Mouse (Mus musculus) gastrocnemius, adult 18-20 months (tissue): Measurements from ENCODE around the gene Plcb2. TPM values are rescaled to one million over a fixed set of nuclear protein-coding genes. Genes with fewer than 3 reads are reported as not detected.
A peak's percentile ranks its signal among the peaks of the same experiment; 100 is the strongest.

ENCODE experiments used
- DNase-seq: peaks from one replicate; pipeline ENCODE4 v3.0.0; 2021; ENCODE audit warnings: low spot score
- total RNA-seq, 2 experiments: library from RNA; stranded (reverse); gene quantifications; 2 replicates each; pipeline ENCODE4 v1.2.3; 2021

The Plcb2 gene
- total RNA-seq, 2 experiments from 2014 or later, result 0.12 to 0.23 TPM

DNA sequence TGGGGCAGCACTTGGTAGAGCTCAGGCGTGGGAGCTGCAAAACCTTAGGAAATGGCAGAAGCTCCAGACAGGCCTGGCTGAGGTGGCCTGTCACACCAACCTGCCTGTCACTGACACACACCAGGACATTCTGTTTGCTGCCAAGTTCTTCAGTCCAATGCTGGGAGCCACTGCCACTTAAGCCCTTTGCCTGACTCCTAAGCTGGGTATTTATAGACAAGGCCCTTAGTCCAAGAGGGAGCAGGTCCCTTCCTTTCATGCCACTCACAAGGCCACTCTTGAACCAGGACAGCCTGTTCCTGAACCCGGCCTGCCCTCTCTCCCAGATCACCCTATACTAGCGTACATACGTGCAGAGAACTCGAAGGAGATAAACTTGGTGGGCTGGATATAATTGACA, 11.6 kb downstream of the Plcb2 start:
- DNase-seq, result peak; percentile 59

DNA sequence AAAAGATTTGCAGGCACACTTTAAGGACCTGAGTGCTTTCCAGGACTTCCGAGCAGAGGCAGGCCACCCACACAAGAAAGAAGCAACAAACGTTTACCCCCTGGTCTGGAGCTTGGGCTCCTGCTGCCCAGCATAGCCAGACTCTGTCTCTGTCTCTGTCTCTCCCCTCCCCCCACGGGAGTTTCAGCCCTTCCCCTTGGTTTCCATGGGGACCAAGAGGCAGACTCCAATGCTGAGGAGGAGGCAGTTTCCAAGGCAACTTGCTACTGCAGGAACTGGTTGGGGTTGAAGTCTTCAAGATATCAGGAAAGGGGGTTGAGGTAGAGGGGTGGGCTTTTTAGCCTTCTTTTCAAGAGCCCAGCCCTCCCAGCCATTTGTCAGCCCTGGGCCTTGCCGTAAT, 14.0 kb downstream of the Plcb2 start:
- DNase-seq, result no peak

DNA sequence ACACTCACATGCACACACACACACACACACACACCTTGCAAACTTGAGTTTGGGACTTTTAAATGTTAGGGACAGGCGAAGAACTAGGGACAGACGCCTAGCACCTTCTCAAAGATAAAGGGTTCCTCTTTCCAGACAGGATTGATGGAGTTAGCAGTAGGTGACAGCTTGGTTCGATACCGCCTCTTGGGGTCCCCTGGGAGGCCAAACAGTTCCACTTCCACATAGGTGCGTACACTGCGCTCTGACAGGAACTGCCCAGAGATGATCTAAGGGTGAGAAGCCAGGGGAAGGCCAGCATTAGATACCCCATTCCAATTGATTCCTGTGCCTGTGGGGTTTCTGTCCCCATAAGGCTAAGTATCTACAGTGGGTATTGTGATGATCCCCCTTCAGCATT, 14.6 kb downstream of the Plcb2 start:
- DNase-seq, result no peak

DNA sequence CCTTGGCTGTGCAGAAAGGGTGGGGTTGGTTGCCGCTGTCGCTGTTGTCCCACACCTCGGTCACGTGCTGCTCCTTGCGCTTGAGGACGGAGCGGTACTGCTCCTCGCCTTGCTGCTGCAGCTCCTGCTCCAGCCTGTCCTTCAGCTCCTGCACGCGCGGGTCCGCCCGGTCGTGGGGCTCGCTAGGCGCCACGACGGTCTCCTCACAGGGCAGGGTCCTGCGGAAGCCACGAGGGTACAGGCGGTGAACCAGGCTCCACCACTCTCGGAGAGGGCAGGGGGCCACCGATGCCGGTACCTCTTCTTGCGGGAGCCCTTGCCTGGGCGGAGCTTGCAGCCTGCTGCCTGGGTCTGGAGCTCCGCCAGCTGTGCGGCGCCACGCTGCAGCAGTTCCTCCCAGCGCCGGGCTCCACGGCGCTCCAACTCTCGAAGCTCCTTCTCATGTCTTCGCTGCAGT, 17.2 kb downstream of the Plcb2 start:
- DNase-seq, result peak; percentile 22

DNA sequence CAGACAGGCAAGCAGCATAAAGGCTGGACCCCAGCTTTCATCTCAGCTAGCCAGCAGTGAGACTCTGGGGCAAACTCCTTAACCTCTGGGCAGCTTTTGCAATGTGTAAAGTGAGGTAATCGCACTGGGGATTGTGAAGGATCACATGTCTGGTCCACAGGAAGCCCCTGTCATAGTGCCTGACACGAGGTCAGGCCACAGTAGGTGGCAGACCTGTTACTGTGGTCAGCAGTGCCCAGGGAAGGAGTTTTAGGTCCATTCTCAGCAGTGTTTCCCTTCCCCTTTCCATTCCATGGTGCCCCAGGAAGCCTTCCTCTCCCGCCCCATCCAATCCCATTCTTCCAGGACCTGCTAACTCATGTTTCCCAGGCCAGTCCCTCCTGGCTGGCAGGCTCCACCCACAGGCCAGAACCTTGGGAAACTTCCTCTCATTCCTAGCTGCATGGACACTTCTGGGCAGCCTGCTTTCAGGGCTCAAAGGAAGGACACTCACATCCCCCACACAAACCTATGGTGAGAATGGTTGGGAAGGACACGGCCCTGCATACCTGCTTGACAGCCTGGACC, 18.5 kb downstream of the Plcb2 start:
- no peak for DNase-seq

DNA sequence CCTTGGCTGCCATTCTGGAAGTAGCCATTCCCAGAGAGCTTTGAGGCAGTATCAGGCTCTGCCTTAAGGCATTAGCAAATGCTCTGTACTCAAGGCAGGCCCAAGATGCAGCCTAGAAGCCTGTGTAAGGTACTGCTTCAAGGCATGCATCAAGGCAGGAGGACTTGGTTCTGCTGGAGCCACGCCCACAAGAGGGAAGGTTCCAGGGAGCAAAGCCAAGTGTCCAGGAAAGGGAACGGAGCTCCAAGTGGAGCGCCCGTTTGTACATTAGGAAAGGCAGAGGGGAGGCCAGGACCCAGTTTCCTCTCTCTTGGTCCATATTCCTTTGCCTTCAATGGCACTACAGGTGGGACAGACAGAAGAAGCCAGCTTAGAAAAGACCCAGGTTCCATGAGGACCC, 19.8 kb downstream of the Plcb2 start:
- no peak for DNase-seq

DNA sequence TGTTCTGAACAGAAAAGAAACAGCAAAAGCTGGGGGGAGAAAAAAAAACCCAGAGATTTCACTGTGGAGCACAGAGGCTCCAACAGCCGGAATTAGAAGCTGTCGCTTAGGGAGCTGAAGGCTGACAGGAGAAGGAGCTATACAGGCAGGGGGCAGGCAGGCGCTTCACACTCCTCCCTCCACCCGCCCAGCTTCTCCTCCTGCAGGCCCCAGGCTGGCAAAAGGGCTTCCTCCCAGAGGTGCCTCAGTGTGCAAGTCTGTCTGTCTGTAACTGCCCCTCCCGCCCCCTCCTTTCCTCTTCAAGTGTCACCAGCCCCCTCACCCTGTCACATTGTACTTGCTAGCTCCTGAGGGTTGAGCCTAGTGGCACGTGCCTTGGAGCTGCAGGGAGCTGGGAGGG, 21.8 kb downstream of the Plcb2 start:
- no peak for DNase-seq

DNA sequence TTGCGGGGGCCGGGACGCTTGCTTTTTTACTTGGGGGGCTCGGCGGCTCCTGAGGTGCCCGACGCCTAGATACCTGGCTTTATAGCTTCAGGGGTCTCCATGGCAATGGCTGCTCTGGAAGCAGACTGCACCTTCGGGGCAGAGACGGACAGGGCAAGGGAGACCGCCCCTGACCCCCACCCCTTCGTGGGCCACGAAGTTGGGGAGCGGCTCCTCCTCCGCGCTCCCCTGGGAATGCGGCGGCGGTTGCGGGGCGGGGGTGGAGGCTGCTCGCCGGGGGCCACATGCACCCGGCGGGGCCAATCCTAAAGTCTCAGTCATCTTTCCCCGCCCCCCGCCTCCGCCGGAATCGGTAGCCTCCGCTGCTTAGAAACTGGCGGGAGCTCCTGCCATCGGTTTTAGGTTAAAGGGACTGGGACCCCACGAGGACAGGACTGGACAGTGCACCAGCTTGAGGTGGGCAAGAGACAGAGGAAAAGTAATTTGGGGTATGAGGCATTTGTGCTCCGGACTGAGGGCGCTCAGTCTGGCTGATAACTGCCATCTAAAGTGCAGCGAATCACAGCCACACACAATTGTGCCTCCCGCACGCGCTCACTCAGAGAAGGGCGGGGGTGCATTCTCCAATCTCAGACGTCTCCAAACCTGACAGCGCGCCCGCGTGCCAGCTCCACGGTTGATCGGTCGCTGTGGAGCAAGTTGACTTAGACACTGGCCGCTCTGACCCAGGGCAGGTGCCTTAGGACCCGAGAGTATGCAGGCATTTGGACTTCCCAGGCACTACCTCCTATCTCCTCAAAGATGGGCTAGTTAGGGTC, 24.1 kb downstream of the Plcb2 start, which contains the start of gene Ankrd63:
Gene Ankrd63 (minus strand): TSS at position 51 of the 818 bp plus-strand sequence.
- DNase-seq, result no peak

DNA sequence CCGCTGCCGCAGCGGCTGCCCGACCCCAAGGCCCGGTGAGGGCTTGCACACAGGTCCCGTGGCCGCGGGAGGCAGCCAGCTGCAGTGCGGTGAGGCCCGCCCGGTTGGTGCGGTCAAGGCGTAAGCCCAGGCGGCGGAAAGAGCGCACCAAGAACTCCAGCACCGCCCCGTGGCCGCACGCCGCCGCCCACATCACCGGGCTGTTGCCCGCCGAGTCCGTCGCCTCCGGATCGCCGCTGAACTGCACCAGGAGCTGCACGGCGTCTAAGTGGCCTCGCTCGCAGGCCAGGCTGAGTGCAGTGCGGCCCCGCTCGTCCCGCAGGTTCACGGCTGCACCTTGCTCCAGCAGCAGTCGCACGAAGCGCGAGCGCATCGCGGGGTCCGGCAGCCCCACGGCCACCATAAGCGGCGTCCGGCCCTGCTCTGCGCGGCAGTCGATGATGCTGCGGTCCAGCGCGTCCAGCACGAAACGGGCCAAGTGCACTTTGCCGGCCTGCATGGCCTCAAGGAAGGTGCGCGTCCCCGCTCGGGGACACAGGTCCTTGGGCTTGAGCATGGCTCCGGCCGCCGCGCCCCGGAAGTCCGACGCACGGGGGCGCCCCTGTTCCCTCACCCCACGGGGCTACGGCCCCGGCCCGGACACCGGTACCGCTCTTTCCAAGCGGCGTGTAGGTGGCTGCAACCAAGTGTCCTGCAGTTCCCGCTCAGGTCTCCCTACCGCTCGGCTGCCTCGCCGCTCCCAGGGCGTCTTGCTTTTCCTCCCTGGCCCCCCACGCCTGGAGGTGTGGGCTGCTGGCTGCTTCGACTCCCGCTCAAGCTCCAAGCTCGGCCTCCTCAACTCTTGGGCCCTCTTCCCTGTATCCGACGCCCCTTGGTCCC, 25.1 kb downstream of the Plcb2 start:
- peak; percentile 39 for DNase-seq

DNA sequence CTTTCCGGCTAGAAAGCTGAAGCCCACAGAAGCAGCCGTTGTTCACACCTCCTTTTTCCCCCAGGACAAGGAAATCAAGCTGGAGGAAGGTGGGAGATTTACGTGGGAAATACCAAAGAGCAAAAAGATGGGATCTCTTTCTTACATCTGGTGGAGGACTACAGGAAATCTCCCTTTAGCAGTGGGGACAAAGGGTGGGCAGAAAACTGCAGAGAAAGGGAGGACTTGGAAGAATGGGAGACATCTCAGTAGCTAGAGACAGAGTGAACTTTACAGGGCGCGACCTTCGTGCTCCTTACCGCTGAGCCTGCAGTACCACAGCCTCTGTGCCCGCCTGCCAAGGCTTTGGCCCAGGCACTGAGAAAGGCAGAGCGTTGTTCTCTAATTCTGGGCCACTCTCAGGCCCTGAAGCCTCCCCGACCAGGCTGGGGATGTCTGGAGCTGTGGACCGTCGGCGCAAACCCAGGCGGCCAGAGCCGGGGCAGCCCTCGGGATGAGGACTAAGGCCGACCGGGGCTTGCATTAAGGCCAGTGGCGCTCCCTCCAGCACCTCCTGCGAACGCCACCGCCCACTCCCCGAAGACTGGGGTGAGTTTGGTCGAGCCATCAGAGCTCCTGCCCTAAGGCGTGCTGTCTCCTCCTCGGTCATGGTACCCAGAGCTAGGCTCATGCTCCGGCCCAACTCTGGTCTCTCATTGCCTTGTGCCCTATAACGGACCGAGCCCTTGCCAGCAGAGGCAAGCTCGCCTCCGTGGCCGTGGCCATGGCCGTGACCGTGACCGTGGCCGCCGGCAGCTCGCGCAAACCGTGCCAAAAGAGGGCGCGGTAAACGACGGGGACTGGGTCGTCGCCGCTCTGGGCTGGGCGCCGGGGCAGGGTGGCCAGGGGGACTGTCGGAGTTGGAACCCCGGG, 26.0 kb downstream of the Plcb2 start:
- DNase-seq, result no peak

DNA sequence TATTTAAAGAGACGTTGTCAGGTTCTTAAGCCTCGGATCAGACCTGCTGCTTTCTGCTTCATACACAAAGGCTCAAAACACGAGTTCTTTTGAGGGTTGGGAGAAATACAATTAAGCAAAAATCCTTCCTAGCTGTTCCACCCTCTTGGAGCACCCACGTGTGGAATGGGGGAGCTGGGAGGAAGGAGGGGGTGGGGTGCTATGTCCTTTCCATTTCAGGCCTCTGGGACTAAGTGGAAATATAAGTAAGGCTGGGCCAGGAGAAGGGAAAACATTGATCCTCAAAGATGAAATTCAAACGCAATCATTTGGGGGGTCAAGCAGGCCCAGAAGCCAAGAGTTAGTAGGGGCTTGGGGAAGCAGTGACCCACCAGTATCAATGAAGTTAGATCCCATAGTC, 27.1 kb downstream of the Plcb2 start:
- no peak for DNase-seq

DNA sequence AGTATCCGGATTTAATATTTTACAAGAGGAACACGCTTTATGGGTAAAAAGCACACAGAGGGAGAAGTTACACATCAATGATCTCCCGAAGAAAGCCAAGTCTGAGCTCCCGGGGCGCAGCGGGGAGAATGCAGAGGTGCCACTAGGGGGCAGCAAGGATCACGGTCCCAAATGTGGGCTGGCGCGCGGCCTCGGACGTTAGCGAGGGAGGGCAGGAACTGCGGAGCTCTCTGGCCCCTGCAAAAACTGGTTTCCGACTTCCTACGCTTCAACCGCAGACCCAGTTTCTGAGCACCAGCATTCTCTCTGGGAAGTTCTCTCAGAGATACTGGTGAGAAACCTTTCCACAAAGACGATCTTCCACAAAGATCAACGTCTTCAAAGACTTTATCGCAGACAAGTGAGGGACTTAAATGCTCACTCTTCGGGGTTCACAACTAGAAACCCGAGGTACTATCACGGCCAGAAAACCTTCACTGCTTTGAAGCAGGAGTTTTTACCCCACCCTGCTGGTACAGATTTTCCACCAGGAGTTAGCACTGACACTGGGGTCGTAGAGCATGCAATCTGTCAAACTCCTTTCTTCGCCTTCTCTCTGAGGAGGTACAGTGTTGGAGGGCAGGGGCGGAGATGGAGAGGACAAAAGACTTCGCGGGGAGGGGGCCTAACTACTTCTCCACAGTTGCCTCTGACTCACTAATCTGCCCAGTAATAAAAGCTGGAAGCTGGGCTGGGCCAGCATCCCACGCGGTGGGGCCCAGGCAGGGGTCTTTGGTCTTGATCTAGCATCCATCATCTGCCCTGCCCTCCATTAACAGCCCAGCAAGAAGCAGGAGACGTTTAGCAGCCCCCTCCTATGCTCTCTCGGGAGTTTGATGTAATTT, 27.8 kb downstream of the Plcb2 start:
- peak; percentile 85 for DNase-seq

DNA sequence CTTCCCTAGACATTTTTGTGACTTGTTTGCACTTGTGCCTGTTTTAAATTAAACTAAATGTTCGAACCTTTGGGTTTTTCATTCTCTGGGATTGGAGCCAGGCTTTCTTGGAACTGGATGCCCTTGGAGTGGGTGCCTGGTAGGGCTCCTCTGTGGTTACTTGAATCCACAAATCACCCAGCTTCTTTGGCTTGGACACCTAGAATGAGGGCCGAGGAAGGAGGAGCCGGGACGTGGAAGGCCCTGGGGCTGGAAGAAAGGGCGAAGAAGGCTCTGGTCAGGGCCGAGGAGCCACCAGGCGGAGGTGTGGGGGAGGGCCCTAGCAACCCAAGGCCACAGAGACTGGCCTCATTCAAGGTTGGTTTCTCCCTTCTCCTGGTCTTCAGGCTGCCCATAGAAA, 30.3 kb downstream of the Plcb2 start:
- peak; percentile 31 for DNase-seq

DNA sequence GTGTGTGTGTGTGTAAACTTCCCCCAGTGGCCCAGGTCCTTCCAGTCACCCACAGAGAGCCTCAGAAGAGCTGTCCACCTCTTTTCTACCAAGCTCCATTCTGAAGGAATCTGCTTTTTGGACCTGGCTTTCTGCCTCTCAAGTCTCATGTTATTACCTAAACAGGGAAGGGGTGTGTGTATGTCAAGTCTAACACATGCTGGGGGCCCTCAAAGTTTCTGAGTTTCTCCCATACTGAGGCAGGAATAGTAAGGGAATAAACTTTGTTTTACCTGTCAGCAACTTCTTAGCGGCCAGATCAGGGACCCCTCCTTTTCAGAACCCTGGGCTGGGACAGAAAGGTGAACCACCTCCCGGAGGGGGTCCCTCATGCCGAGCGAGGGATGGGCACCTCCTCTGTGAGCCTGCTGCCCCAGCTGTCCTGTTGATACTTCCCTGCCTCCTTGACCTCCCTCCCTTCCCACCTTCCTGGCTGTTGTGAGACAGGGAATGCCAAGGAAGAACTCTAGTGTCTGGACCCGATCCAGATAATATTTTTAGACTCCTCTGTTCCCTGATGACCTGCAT, 30.8 kb downstream of the Plcb2 start:
- DNase-seq, result peak; percentile 25

DNA sequence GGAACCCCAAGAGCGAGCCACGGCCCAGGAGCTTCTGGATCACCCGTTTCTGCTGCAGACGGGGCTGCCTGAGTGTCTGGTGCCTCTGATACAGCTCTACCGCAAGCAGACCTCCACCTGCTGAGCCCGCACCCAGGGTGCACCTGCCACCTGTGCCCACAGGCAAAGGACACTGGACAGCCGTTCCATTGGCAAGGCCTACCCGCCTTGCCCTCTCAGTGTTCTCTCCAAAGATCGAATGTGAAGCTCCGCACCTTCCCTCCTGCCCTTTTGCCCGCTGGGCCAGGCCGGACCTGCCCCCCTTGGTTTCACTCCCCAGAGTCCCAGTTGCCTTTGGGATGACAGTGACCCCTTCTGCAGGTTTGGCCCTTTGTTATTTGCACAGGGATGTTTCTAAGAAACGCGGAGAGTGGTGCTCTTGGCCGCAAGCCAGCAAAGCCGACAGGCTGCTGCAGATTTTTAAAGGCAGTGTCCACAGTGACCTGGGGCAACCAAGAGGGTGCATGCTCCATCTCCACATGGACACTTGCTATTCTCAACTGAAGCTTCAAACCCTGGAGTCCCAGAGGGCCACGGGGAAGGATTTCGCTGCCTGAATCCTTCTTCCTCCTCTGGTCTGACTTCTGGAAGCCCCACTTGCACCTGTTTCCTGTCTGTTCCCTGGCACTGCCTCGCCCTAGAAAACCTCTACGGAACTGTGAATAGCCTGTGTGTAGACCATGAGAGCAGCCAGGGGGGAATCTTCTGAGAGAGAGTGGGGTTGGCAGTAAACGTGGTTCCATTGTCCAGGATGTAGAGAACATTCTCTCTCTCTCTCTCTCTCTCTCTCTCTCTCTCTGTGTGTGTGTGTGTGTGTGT, 31.6 kb downstream of the Plcb2 start:
- DNase-seq, result no peak

DNA sequence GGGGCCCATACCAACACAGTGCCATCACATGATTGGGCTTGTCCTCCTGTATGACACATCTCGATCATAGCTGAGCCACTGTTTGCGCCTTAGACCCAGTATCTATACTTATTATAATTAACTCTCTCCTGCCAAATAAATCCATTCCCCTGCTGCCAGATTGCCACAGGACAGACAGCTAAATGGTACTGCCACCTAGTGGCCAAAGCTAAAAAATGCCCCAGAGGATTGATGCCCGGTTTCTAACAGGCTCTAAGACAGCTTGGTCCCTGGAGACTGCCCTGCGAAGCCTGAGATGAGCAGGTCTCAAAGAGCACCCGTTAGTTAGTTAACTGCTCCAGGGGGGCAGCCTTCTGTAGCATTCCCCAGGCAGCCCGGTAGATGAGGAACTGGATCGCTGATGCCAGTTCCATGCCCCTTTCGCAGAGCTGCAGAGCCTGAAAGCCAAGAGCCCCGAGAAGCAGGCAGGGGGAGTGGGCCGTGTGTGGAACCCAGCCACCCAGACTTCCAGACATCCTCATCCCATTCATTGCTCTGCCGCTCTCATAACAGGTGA, 32.5 kb downstream of the Plcb2 start:
- peak; percentile 52 for DNase-seq

DNA sequence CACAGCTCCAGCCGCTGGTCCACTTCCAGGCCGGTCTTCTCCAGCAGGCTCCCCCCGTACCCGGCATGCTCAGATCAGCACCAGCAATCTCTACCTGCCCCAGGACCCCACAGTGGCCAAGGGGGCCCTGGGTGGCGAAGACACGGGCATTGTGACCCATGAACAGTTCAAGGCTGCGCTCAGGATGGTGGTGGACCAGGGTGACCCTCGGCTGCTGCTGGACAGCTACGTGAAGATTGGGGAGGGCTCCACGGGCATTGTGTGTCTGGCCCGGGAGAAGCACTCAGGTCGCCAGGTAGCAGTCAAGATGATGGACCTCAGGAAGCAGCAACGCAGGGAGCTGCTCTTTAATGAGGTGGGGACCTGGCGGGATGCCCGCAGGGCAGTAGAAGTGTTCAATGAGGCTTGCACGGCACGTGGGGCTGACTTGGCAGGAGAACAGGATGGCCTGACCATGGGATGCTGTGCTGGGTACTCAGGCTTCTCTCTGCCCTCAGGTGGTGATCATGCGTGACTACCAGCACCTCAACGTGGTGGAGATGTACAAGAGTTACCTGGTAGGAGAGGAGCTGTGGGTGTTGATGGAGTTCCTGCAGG, 34.8 kb downstream of the Plcb2 start:
- no peak for DNase-seq

DNA sequence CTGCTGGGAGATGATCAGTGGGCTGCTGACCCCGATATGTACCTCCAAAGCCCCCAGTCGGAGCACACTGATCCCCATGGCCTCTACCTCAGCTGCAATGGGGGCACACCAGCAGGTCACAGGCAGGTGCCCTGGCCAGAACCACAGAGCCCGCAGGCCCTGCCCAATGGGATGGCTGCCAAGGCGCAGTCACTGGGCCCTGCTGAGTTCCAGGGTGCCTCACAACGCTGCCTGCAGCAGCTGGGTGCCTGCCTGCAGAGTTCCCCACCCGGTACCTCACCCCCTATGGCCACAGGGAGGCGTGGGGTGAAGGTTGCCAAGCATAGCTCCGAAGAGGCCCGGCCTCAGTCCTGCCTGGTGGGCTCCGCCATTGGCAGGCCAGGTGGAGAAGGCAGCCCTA, 38.4 kb downstream of the Plcb2 start:
- DNase-seq, result no peak
